In genomic region chr17:6787241-6787640, GRCm38 (mm10) we compare ENCODE assay signal across 21 mouse cellular contexts. TPM values are rescaled to one million over a fixed set of nuclear protein-coding genes. Genes with fewer than 3 reads are reported as not detected.
DNase-seq lines count a peak whose midpoint lies in the region; ATAC-seq and TF ChIP-seq lines count a peak whose summit lies in the region.
"Had no signal": no experiment of that assay in that cellular context is flagged by ENCODE, and none has a peak within 500 bp of the region (broad histone marks: within the 10 kb centered on the region; RNA-seq: fewer than 3 reads in every experiment).

No protein-coding gene starts in this region.

- intact Hi-C loops in gastrocnemius, postnatal 14 days (cut with DNase I; ENCODE audit: low total_unique reads) = loop anchor here (10.0 kb wide), 1 partner anchor 108 kb away; no protein-coding TSS in a partner anchor
- intact Hi-C loops in left cerebral cortex, postnatal 4 days (cut with DNase I) = loop anchor here (10.0 kb wide), 1 partner anchor 98 kb away; no protein-coding TSS in a partner anchor
- intact Hi-C loops in left cerebral cortex, adult 2 months (cut with DNase I) = no loop called here

- no peak for TF ChIP-seq CTCF in left cerebral cortex, adult 2 months (IDR thresholded peaks at IDR 0.05)

- H3K4me3 ChIP-seq in left cerebral cortex, adult 2 months = no peak overlapping the region
- H3K4me3 ChIP-seq in megakaryocyte, embryonic 14.5 days (replicated peaks) = peak overlapping the region; percentile 12

- peaks cover 7% of the 10 kb centered on the region for H3K27me3 ChIP-seq in megakaryocyte, embryonic 14.5 days (replicated peaks)
- H3K27me3 ChIP-seq: Patski had no signal

- H3K4me1 ChIP-seq in megakaryocyte, embryonic 14.5 days = peaks cover 17% of the 10 kb centered on the region

- peak; percentile 60 to 74 for DNase-seq in cerebellum, postnatal 10 days
- no peak for DNase-seq in cerebellum, adult 11 months
- peak; percentile 15 for DNase-seq in gastrocnemius, postnatal 14 days
- DNase-seq in gastrocnemius, adult 18-20 months (ENCODE audit: low spot score) = no peak
- peak; percentile 49 for DNase-seq in left cerebral cortex, postnatal 4 days
- DNase-seq in left cerebral cortex, adult 2 months (ENCODE audit: extremely low spot score in 1 of 2, low spot score in 2 of 2) = no peak
- DNase-seq: adrenal gland, adult 2 months; adrenal gland, adult 8-10 months; adrenal gland, postnatal 10 days; adrenal gland, postnatal 14 days; adrenal gland, postnatal 25 days; adrenal gland, postnatal 36 days; B cell, adult 2 months; cerebellum, adult 11-12 months; cerebellum, adult 18-20 months had no signal

- ATAC-seq in megakaryocyte, adult 5-6 weeks (ENCODE audit: poor library complexity, severe bottlenecking) = no peak
- ATAC-seq: activated CD4-positive, CD25-positive, alpha-beta regulatory T cell, adult 4 months; CD4-positive, CD25-positive, alpha-beta regulatory T cell, adult 4 months; Patski had no signal

- no peaks in the 10 kb centered on the region for H3K9me3 ChIP-seq in megakaryocyte, embryonic 14.5 days
- H3K9me3 ChIP-seq: G1E had no signal

- H3K27ac ChIP-seq in left cerebral cortex, adult 2 months = no peak overlapping the region

- no peaks in the 10 kb centered on the region for H3K36me3 ChIP-seq in megakaryocyte, embryonic 14.5 days (replicated peaks; ENCODE audit: low read length)

RNA-seq across cellular contexts. Expression of gene Ezr, which starts 4.7 kb away (rescaled TPM):
- 10 to 100 TPM; 10.3 to 16.5 TPM for total RNA-seq in gastrocnemius, postnatal 14 days (2021)
- total RNA-seq in gastrocnemius, adult 18-20 months (2021) = 1 to 10 TPM; 1.1 to 2.4 TPM
- total RNA-seq in left cerebral cortex, postnatal 4 days (2021) = 10 to 100 TPM; 17.4 to 19.9 TPM
- total RNA-seq in left cerebral cortex, adult 2 months (2021) = 10 to 100 TPM; 50.3 to 51.5 TPM
- 7.8 and 123 TPM in 2 replicates for polyA plus RNA-seq in megakaryocyte, embryonic 14.5 days (2012; ENCODE audit: insufficient read depth, low replicate concordance)
- total RNA-seq in megakaryocyte, adult 5-6 weeks (2015) = 45.8 and 49.8 TPM in 2 replicates
- total RNA-seq in megakaryocyte, adult 5-6 weeks (2017) = 130 and 175 TPM in 2 replicates

Comparison
In these comparisons a context has a peak if more than half of its experiments do, and no peak if none do; other contexts are left out.
1. DNase-seq: peak in cerebellum, postnatal 10 days (2 of 2), gastrocnemius, postnatal 14 days (single experiment) and left cerebral cortex, postnatal 4 days (single experiment); none in cerebellum, adult 11 months (single experiment), gastrocnemius, adult 18-20 months (single experiment) and left cerebral cortex, adult 2 months (0 of 2).